Mouse (Mus musculus) G1E (cell line): ENCODE measurements around the gene Celf1. TPM values are rescaled to one million over a fixed set of nuclear protein-coding genes. Genes with fewer than 3 reads are reported as not detected.

Source experiments
- ATAC-seq: 2 replicates; pipeline ENCODE4 v1.8.0; 2016; ENCODE audit warnings: mild to moderate bottlenecking; ENCODE audit not compliant: insufficient number of reproducible peaks, poor library complexity, low FRiP score, severe bottlenecking; ENCODE audit errors: extremely low read depth
- DNase-seq: peaks from one replicate; pipeline ENCODE4 v3.0.0; 2012; ENCODE audit warnings: low spot score
- H3K27me3 ChIP-seq: 2 replicates; pipeline ENCODE4 v1.6.1; 2012; ENCODE audit warnings: mild to moderate bottlenecking, low read length, inconsistent platforms; ENCODE audit not compliant: insufficient read depth
- H3K36me3 ChIP-seq: replicated peaks from 2 replicates; pipeline ENCODE3; 2012; ENCODE audit warnings: mild to moderate bottlenecking, inconsistent platforms
- H3K4me1 ChIP-seq: 2 replicates; pipeline ENCODE4 v1.6.1; 2012; ENCODE audit warnings: low read depth, low read length, inconsistent platforms, mixed read lengths; ENCODE audit not compliant: insufficient read depth
- H3K4me3 ChIP-seq: 2 replicates; pipeline ENCODE4 v1.5.1; 2012; ENCODE audit warnings: low read depth, mild to moderate bottlenecking, inconsistent platforms, low read length, moderate library complexity, mixed read lengths
- H3K9me3 ChIP-seq: replicated peaks from 2 replicates; pipeline ENCODE4 v1.6.1; 2012; ENCODE audit warnings: inconsistent platforms
- CTCF ChIP-seq: IDR thresholded peaks from 2 replicates; pipeline ENCODE4 v1.5.1; 2012; ENCODE audit warnings: low read depth, low read length, inconsistent platforms, mixed read lengths
- GATA1 ChIP-seq: IDR thresholded peaks from 2 replicates; pipeline ENCODE4 v1.6.1; 2012; ENCODE audit warnings: borderline replicate concordance, low read length, inconsistent platforms, mixed read lengths
- GATA2 ChIP-seq: IDR thresholded peaks from 2 replicates; pipeline ENCODE4 v1.6.1; 2012; ENCODE audit warnings: low read depth, low read length, inconsistent platforms, borderline replicate concordance
- POLR2AphosphoS5 ChIP-seq: IDR thresholded peaks from 2 replicates; pipeline ENCODE4 v1.6.1; 2012; ENCODE audit warnings: low read depth, low read length, inconsistent platforms; ENCODE audit not compliant: insufficient replicate concordance
- TAL1 ChIP-seq: conservative IDR thresholded peaks from 2 replicates; pipeline ENCODE4 v1.6.1; 2012; ENCODE audit warnings: low read depth, low read length, inconsistent platforms, mixed read lengths
- polyA plus RNA-seq: library from polyadenylated mRNA; stranded (reverse); fragments of >175 nt; gene quantifications from 2 replicates; pipeline ENCODE4 v1.2.3, GENCODE M21; 2012
- total RNA-seq, 2 experiments: library from RNA; stranded (forward) in 1 of 2; stranded (reverse) in 1 of 2; fragments of 200-1000 nt in 1 of 2; fragments of >200 nt in 1 of 2; fragmentation: Nextera tagmentation in 1 of 2; gene quantifications; 2 replicates each; pipeline ENCODE4 v1.2.3; 2014 to 2017

The Celf1 gene
- total and polyA plus RNA-seq, 3 experiments, result 66.2 to 97.1 (median 67.0) TPM

DNA sequence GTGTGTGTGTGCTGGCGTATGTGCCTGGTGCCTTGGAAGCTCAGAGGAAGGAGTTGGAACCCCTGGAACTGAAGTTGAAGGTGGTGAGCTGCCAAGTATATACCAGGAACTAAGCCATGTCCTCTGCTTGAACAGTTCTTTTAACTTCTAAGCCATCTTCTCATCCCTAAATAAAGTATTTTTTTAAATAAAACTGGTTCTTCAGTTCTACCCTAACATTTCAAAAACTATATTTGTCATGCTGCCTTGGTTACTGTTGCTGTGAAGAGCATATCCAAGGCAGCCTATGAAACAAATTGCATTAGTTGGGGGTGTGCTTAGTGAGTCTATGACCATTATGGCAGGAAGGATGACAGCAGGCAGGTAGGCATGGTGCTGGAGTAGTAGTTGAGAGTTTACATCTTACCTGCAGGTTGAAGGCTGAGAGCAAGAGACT is 84.9 kb downstream of the Celf1 start:
- Histone ChIP-seq H3K36me3 (peaks cover 42% of the 10 kb centered on the region), H3K9me3 (no peaks in the 10 kb centered on the region), H3K27me3 (no peaks in the 10 kb centered on the region), H3K4me3 (no peak overlapping the region), H3K4me1 (peaks cover 57% of the 10 kb centered on the region)
- no peak for DNase-seq
- TF ChIP-seq TAL1, result no peak
- no peak for TF ChIP-seq POLR2AphosphoS5
- no peak for TF ChIP-seq GATA1
- TF ChIP-seq CTCF, result no peak
- TF ChIP-seq GATA2, result no peak
- ATAC-seq, result no peak

DNA sequence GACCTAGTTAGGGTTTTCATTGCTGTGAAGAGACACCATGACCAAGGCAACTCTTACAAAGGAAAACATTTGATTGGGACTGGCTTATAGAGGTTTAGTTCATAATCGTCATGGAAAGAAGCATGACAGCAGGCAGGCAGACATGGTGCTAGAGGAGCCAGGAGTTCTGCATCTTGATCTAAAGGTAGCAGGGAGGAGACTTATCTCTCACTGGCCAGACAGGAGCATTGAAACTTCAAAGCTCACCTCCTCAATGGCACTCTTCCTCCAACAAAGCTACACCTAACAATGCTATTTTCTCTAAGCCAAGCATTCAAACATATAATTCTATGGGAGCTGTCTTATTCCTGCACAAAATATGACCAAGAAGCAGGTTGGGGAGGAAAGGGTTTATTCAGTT is 86.3 kb downstream of the Celf1 start:
- no peak for TF ChIP-seq CTCF
- no peak for TF ChIP-seq GATA1
- TF ChIP-seq POLR2AphosphoS5, result no peak
- no peak for TF ChIP-seq GATA2
- no peak for TF ChIP-seq TAL1
- H3K4me3 ChIP-seq, result peak overlapping the region; percentile 59; the same call in 1 of the 2 replicates
- peaks cover 31% of the 10 kb centered on the region for H3K36me3 ChIP-seq
- H3K9me3 ChIP-seq, result no peaks in the 10 kb centered on the region
- DNase-seq, result no peak
- H3K27me3 ChIP-seq, result no peaks in the 10 kb centered on the region
- H3K4me1 ChIP-seq, result peaks cover 63% of the 10 kb centered on the region
- 0 out of 2 replicates have a peak, but pooled peaks have one; percentile 1 for ATAC-seq

DNA sequence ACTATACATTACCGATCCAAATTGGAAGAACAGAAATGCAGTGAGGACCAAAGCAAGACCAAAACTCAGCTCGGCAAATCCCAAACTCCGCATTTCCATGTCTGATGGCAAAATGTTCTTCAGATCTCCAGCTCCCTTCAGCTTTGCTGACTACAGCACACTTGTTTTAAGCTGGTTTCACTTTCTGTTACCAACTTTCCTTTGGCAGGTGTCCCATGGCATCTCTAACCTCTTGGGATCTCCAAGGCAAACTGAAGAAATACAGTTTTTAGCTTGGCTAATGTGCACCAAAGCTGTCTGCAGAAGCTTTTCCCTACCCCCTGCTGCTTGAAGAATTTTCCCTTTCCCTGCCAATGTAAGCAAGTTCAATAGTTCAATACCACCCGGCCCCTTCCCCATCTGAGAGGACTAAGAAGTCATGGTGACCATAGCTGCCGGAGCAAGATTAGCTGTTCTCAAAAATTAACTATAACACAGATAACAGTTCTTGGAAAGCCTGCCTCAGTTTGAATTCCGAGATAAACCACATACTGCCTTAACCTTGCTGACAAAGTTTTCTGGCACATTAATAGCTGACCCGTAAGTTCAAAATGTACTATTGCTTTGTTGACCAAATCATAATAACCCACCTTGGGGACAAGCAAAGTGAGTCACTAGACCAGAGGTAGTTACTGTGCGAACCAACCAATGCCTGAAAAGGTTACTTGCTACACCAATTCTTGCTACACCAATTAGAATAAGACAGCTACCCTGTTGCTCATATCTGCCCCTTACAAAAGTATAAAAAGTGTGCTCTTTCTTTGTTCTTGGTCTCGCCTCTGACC is 87.4 kb downstream of the Celf1 start:
- DNase-seq, result no peak
- Histone ChIP-seq H3K4me1 (peaks cover 70% of the 10 kb centered on the region), H3K4me3 (peak overlapping the region; percentile 59), H3K27me3 (no peaks in the 10 kb centered on the region), H3K36me3 (peaks cover 25% of the 10 kb centered on the region), H3K9me3 (no peaks in the 10 kb centered on the region)
- ATAC-seq, result peak; percentile 52; the same call in 1 of the 2 replicates
- TF ChIP-seq GATA1, result no peak
- TF ChIP-seq TAL1, result peak; percentile 60

DNA sequence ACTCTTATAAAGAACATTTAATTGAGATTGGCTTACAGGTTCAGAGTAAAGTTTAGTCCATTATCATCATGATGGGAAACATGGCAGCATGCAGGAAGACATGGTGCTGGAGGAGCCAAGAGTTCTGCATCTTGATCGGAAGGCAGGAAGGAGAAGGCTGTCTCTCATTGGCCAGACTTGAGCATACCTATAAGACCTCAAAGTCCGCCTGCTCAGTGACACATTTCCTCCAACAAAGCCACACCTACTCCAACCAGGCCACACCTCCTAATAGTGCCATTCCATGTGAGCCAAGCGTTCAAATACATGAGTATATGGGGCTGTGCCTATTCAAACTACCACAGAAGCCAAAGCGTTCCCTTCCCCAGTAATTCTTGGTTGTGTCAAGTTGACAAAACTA is 91.0 kb downstream of the Celf1 start:
- ATAC-seq (no peak), DNase-seq (no peak)
- Histone ChIP-seq H3K9me3 (no peaks in the 10 kb centered on the region), H3K4me1 (peaks cover 60% of the 10 kb centered on the region), H3K36me3 (peaks cover 3% of the 10 kb centered on the region), H3K27me3 (no peaks in the 10 kb centered on the region; the same call in 1 of the 2 replicates), H3K4me3 (no peak overlapping the region)
- no peak for TF ChIP-seq CTCF
- TF ChIP-seq POLR2AphosphoS5, result no peak
- TF ChIP-seq TAL1, result no peak
- no peak for TF ChIP-seq GATA1
- no peak for TF ChIP-seq GATA2

DNA sequence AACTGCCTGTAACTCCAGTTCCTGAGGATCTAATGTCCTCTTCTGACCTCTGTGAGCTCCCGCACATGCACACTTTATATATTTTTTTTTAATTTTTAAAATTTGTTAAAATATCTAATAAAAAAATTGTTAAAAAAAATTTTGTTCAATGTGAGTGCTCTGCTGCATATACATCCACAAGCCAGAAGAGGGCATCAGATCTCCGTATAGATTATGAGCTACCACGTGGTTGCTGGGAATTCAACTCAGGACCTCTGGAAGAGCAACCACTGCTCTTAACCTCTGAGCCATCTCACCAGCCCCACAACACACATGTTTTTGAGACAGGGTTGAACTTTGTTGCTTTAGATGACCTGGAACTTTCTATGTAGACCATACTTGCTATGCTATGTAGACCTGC is 92.8 kb downstream of the Celf1 start:
- ATAC-seq (no peak), DNase-seq (no peak)
- no peaks in the 10 kb centered on the region for H3K9me3 ChIP-seq

DNA sequence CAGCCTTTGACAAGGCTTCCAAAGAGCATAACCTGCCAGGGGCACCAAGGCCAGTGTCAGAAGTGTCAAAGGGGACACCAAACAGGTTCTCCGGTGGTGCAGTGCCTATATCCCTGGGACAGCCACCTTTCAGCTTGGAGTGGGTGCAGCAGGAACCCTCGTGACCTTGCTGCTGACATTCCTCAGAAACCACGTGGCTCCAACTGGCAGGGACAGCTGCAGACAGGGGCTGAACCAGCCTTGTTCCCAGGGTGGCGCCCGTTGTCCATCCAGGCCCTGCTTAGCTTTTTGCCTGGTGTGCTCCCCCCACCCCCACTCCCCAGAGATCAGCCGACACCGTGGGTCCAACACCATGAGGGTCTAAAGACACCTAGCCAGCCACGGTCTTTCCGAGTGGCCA is 95.2 kb downstream of the Celf1 start, which contains the start of gene Rapsn:
Gene Rapsn, plus strand, starts transcription at position 236 of the 400 bp plus-strand sequence.
- Histone ChIP-seq H3K27me3 (no peaks in the 10 kb centered on the region; the same call in none of the 2 replicates), H3K9me3 (no peaks in the 10 kb centered on the region), H3K4me1 (peaks cover 34% of the 10 kb centered on the region), H3K4me3 (no peak within 1 kb of the TSS), H3K36me3 (peaks cover 2% of the 10 kb centered on the region)
- TF ChIP-seq CTCF, result no peak
- TF ChIP-seq GATA1, result no peak
- no peak for TF ChIP-seq POLR2AphosphoS5
- TF ChIP-seq TAL1, result no peak
- TF ChIP-seq GATA2, result no peak
- DNase-seq (no peak), ATAC-seq (no peak)

More for the DNA sequence above, 92.8 kb downstream of the Celf1 start:
- no peaks in the 10 kb centered on the region; the same call in 1 of the 2 replicates for H3K27me3 ChIP-seq
- peaks cover 47% of the 10 kb centered on the region for H3K4me1 ChIP-seq
- no peak for TF ChIP-seq POLR2AphosphoS5
- peak; percentile 18; the same call in 1 of the 2 replicates for TF ChIP-seq CTCF
- no peak overlapping the region for H3K4me3 ChIP-seq
- peaks cover 3% of the 10 kb centered on the region for H3K36me3 ChIP-seq

DNA sequence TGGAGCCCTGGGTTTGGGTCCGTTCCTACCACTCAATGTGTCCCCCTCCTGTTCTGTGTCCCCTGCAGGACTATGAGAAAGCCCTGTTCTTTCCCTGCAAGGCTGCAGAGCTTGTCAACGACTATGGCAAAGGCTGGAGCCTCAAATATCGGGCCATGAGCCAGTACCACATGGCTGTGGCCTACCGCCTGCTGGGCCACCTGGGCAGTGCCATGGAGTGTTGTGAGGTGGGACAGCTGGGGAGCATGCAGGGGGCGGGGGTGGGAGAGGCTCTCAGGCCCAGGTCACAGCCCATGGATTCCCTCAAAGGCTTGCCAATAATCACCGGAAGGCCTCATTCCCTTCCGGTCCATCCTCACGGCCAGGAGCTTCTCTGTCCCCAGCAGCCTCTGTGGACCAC is 101.6 kb downstream of the Celf1 start:
- Histone ChIP-seq H3K4me3 (no peak overlapping the region), H3K4me1 (peaks cover 46% of the 10 kb centered on the region), H3K9me3 (no peaks in the 10 kb centered on the region), H3K36me3 (no peaks in the 10 kb centered on the region), H3K27me3 (no peaks in the 10 kb centered on the region; the same call in none of the 2 replicates)
- TF ChIP-seq TAL1, result no peak
- no peak for TF ChIP-seq GATA1
- no peak for TF ChIP-seq POLR2AphosphoS5
- TF ChIP-seq GATA2, result no peak
- no peak for TF ChIP-seq CTCF
- ATAC-seq (no peak), DNase-seq (no peak)
